Mouse (Mus musculus): ENCODE measurements around the gene Gm17387. TPM values are rescaled to one million over a fixed set of nuclear protein-coding genes. Genes with fewer than 3 reads are reported as not detected.

The Gm17387 gene
- polyA plus RNA-seq, 1 experiment from 2014 or later = not detected

- ATAC-seq = peak; percentile 49
- peak overlapping the region; percentile 46 for H3K27ac ChIP-seq (ENCODE audit: low read depth, low read length)
- H3K9me3 ChIP-seq (ENCODE audit: control insufficient read depth) = no peaks in the 10 kb centered on the region
- H3K36me3 ChIP-seq (ENCODE audit: control insufficient read depth, insufficient read depth) = no peaks in the 10 kb centered on the region
- no peaks in the 10 kb centered on the region; the same call in 1 of the 2 replicates for H3K4me1 ChIP-seq (replicated peaks; ENCODE audit: control insufficient read depth, insufficient read depth, low read length)
- H3K4me3 ChIP-seq (ENCODE audit: low read depth, low read length) = no peak overlapping the region
- 18% methylated on average over 5 of the region's 5 CpGs for WGBS
- H3K9ac ChIP-seq (ENCODE audit: low read depth, low read length) = no peak overlapping the region
- 0 out of 2 replicates have a peak overlapping the region, but pooled peaks have one; percentile 9 for H3K4me2 ChIP-seq (replicated peaks; ENCODE audit: low read depth)
- no peak for TF ChIP-seq CTCF (IDR thresholded peaks at IDR 0.05; ENCODE audit: low read depth)
- no peaks in the 10 kb centered on the region for H3K27me3 ChIP-seq (replicated peaks; ENCODE audit: control insufficient read depth, insufficient read depth, low read length)
These were observed 12.7 kb downstream of the Gm17387 start for GRCm38 (mm10) chr7:141041661-141042060.

DNA sequence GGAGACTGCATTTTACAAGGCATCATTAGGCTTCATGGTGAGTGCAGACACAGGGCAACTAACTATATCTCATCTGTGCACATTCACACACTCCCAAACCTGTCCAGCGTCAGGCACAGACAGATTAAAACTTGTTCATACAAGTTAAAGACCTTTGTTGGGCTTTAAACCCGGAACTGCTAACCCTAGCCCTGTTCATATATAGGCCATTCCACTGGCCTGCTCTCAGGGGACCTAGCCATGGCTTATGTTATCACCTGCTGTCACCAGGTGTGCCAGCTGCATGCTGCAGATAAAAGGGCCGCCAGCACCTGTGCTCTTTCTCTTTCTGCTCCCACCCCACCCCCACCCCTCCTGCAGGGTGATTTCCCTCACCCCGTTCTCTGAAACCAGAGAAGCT is 13.6 kb downstream of the Gm17387 start:
- no peak overlapping the region for H3K4me2 ChIP-seq (replicated peaks; ENCODE audit: low read depth)
- no peak overlapping the region for H3K4me3 ChIP-seq (ENCODE audit: low read depth, low read length)
- WGBS = 23% methylated on average over 4 of the region's 4 CpGs
- H3K9me3 ChIP-seq (ENCODE audit: control insufficient read depth) = no peaks in the 10 kb centered on the region
- H3K36me3 ChIP-seq (ENCODE audit: control insufficient read depth, insufficient read depth) = no peaks in the 10 kb centered on the region
- H3K27me3 ChIP-seq (replicated peaks; ENCODE audit: control insufficient read depth, insufficient read depth, low read length) = no peaks in the 10 kb centered on the region
- H3K27ac ChIP-seq (ENCODE audit: low read depth, low read length) = no peak overlapping the region
- H3K4me1 ChIP-seq (replicated peaks; ENCODE audit: control insufficient read depth, insufficient read depth, low read length) = no peaks in the 10 kb centered on the region; the same call in 1 of the 2 replicates
- no peak overlapping the region for H3K9ac ChIP-seq (ENCODE audit: low read depth, low read length)
- no peak for TF ChIP-seq CTCF (IDR thresholded peaks at IDR 0.05; ENCODE audit: low read depth)
- peak; percentile 81 for ATAC-seq

- H3K4me2 ChIP-seq (replicated peaks; ENCODE audit: low read depth) = peak overlapping the region; percentile 75; the same call in 1 of the 2 replicates
- peak overlapping the region; percentile 76 for H3K27ac ChIP-seq (ENCODE audit: low read depth, low read length)
- H3K4me3 ChIP-seq (ENCODE audit: low read depth, low read length) = no peak overlapping the region
- WGBS = 62% methylated on average over 6 of the region's 6 CpGs
- H3K9me3 ChIP-seq (ENCODE audit: control insufficient read depth) = no peaks in the 10 kb centered on the region
- no peaks in the 10 kb centered on the region for H3K36me3 ChIP-seq (ENCODE audit: control insufficient read depth, insufficient read depth)
- no peak for ATAC-seq
- no peak for TF ChIP-seq CTCF (IDR thresholded peaks at IDR 0.05; ENCODE audit: low read depth)
- H3K27me3 ChIP-seq (replicated peaks; ENCODE audit: control insufficient read depth, insufficient read depth, low read length) = no peaks in the 10 kb centered on the region
- no peak overlapping the region for H3K9ac ChIP-seq (ENCODE audit: low read depth, low read length)
- 0 out of 2 replicates have a peak, but pooled peaks cover 4% of the 10 kb centered on the region for H3K4me1 ChIP-seq (replicated peaks; ENCODE audit: control insufficient read depth, insufficient read depth, low read length)
These were observed 18.1 kb downstream of the Gm17387 start for GRCm38 (mm10) chr7:141046931-141047580.

DNA sequence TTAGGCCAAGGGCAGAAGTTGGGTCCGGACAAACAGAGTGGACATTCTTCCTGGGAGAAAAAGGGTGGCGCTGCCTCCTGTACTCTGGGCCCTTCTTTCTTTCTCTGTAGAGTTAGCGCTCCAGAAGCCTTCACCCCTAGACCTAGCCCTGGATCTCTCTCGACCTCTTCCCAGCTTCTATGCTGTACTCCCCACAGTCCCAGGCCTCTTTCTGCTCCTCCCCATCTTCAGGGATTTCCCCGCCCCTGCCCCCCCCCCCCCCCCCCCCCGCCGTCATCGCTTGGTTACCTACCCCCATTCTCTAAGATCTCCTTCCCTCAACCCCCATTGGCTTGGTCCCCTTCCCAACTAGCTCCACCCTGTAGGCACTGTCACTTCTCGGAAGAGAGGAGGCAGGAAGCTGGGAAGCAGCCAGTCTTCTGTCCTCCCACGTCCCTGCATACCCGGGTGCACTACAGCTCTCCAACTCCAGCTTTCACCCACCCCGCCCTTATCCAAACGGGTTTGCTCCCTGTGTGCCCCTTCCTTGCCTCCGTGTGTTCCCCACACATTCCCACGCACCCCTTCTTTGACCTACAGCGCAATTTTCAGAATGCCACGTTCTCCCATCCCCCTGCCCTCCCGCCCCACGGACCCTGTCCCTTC is 18.8 kb downstream of the Gm17387 start:
- Histone ChIP-seq H3K4me2 (replicated peaks; ENCODE audit: low read depth) (peak overlapping the region; percentile 75), H3K9me3 (ENCODE audit: control insufficient read depth) (no peaks in the 10 kb centered on the region), H3K4me1 (replicated peaks; ENCODE audit: control insufficient read depth, insufficient read depth, low read length) (0 out of 2 replicates have a peak, but pooled peaks cover 4% of the 10 kb centered on the region), H3K36me3 (ENCODE audit: control insufficient read depth, insufficient read depth) (no peaks in the 10 kb centered on the region), H3K9ac (ENCODE audit: low read depth, low read length) (peak overlapping the region; percentile 34; the same call in 1 of the 2 replicates), H3K27me3 (replicated peaks; ENCODE audit: control insufficient read depth, insufficient read depth, low read length) (no peaks in the 10 kb centered on the region), H3K27ac (ENCODE audit: low read depth, low read length) (peak overlapping the region; percentile 88), H3K4me3 (ENCODE audit: low read depth, low read length) (peak overlapping the region; percentile 23)
- ATAC-seq = peak; percentile 78
- WGBS = 11% methylated on average over 14 of the region's 19 CpGs
- no peak for TF ChIP-seq CTCF (IDR thresholded peaks at IDR 0.05; ENCODE audit: low read depth)

GRCm38 (mm10) chr7:141048226-141049218 is 19.6 kb downstream of the Gm17387 start:
- H3K9me3 ChIP-seq (ENCODE audit: control insufficient read depth) = no peaks in the 10 kb centered on the region
- H3K27ac ChIP-seq (ENCODE audit: low read depth, low read length) = peak overlapping the region; percentile 88
- H3K36me3 ChIP-seq (ENCODE audit: control insufficient read depth, insufficient read depth) = no peaks in the 10 kb centered on the region
- H3K27me3 ChIP-seq (replicated peaks; ENCODE audit: control insufficient read depth, insufficient read depth, low read length) = no peaks in the 10 kb centered on the region
- H3K4me2 ChIP-seq (replicated peaks; ENCODE audit: low read depth) = peak overlapping the region; percentile 75
- ATAC-seq = peak; percentile 85
- 7% methylated on average over 21 of the region's 21 CpGs for WGBS
- H3K4me1 ChIP-seq (replicated peaks; ENCODE audit: control insufficient read depth, insufficient read depth, low read length) = 0 out of 2 replicates have a peak, but pooled peaks cover 4% of the 10 kb centered on the region
- TF ChIP-seq CTCF (IDR thresholded peaks at IDR 0.05; ENCODE audit: low read depth) = peak; percentile 91
- peak overlapping the region; percentile 23 for H3K4me3 ChIP-seq (ENCODE audit: low read depth, low read length)
- H3K9ac ChIP-seq (ENCODE audit: low read depth, low read length) = peak overlapping the region; percentile 34; the same call in 1 of the 2 replicates
